Mouse (Mus musculus) embryonic facial prominence, embryonic 15.5 days (tissue): Measurements from ENCODE around the gene Mecom. TPM values are rescaled to one million over a fixed set of nuclear protein-coding genes. Genes with fewer than 3 reads are reported as not detected.

Experiments used
- ATAC-seq: fragments of 200-750 bp; cut with Nextera tagmentation; 2 replicates; pipeline ENCODE4 v1.8.0; 2017; ENCODE audit warnings: low read depth, moderate TSS enrichment; ENCODE audit not compliant: insufficient number of reproducible peaks, low FRiP score, low TSS enrichment
- H3K27ac ChIP-seq: fragments of 300-500 bp; sonication (generic); replicated peaks from 2 replicates; pipeline ENCODE4 v1.5.1; 2015; ENCODE audit warnings: mild to moderate bottlenecking, inconsistent platforms
- H3K27me3 ChIP-seq: fragments of 300-500 bp; sonication (generic); 2 replicates; pipeline ENCODE4 v1.6.1; 2015; ENCODE audit warnings: inconsistent platforms
- H3K36me3 ChIP-seq: fragments of 300-500 bp; sonication (generic); 2 replicates; pipeline ENCODE4 v1.6.1; 2015; ENCODE audit warnings: mild to moderate bottlenecking, inconsistent platforms
- H3K4me1 ChIP-seq: fragments of 300-500 bp; sonication (generic); 2 replicates; pipeline ENCODE4 v1.6.1; 2015; ENCODE audit warnings: inconsistent platforms
- H3K4me2 ChIP-seq: fragments of 300-500 bp; sonication (generic); replicated peaks from 2 replicates; pipeline ENCODE4 v1.6.1; 2015; ENCODE audit warnings: mild to moderate bottlenecking, inconsistent platforms
- H3K4me3 ChIP-seq: fragments of 300-500 bp; sonication (generic); replicated peaks from 2 replicates; pipeline ENCODE4 v1.5.1; 2015; ENCODE audit warnings: mild to moderate bottlenecking, inconsistent platforms
- H3K9ac ChIP-seq: fragments of 300-500 bp; sonication (generic); 2 replicates; pipeline ENCODE4 v1.6.1; 2015; ENCODE audit warnings: inconsistent platforms
- H3K9me3 ChIP-seq: fragments of 300-500 bp; sonication (generic); replicated peaks from 2 replicates; pipeline ENCODE4 v1.6.1; 2016; ENCODE audit warnings: inconsistent platforms
- WGBS: fragments of 180-500 bp; shearing (Covaris S2); methylation state at CpG from one replicate; pipeline ENCODE4 v1.1.7; 2015; 5-methylcytosine and 5-hydroxymethylcytosine counted together
- polyA plus RNA-seq: library from polyadenylated mRNA; unstranded; fragments of >200 nt; fragmentation: Nextera tagmentation; extraction: Ambion mirVana; gene quantifications from 2 replicates; pipeline ENCODE4 v1.2.1, GENCODE M21; 2015

Gene Mecom
- polyA plus RNA-seq, 1 experiment from 2014 or later: 8.8 TPM

GRCm38 (mm10) chr3:30513314-30513997, 34.4 kb downstream of the Mecom start:
- H3K9ac ChIP-seq: no peak overlapping the region
- peak overlapping the region; percentile 68; the same call in 1 of the 2 replicates for H3K4me2 ChIP-seq
- no peaks in the 10 kb centered on the region for H3K36me3 ChIP-seq
- ATAC-seq: no peak
- H3K27ac ChIP-seq: no peak overlapping the region
- H3K4me3 ChIP-seq: peak overlapping the region; percentile 41; the same call in 1 of the 2 replicates
- WGBS: 8% methylated on average over 16 of the region's 16 CpGs
- no peaks in the 10 kb centered on the region for H3K9me3 ChIP-seq
- H3K4me1 ChIP-seq: peaks cover 31% of the 10 kb centered on the region
- peaks cover 77% of the 10 kb centered on the region for H3K27me3 ChIP-seq

GRCm38 (mm10) chr3:30512459-30513030, 35.3 kb downstream of the Mecom start:
- no peak for ATAC-seq
- no peak overlapping the region for H3K9ac ChIP-seq

GRCm38 (mm10) chr3:30511796-30512195, 36.0 kb downstream of the Mecom start:
- Histone ChIP-seq H3K36me3 (no peaks in the 10 kb centered on the region), H3K27ac (no peak overlapping the region), H3K4me1 (peaks cover 47% of the 10 kb centered on the region), H3K4me3 (no peak overlapping the region), H3K4me2 (no peak overlapping the region), H3K27me3 (peaks cover 82% of the 10 kb centered on the region), H3K9me3 (no peaks in the 10 kb centered on the region), H3K9ac (no peak overlapping the region)
- no peak for ATAC-seq
- 18% methylated on average over 7 of the region's 7 CpGs for WGBS

More at GRCm38 (mm10) chr3:30512459-30513030, 35.3 kb downstream of the Mecom start:
- Histone ChIP-seq H3K27ac (no peak overlapping the region), H3K4me3 (no peak overlapping the region), H3K4me2 (no peak overlapping the region), H3K36me3 (no peaks in the 10 kb centered on the region), H3K27me3 (peaks cover 81% of the 10 kb centered on the region), H3K9me3 (no peaks in the 10 kb centered on the region), H3K4me1 (peaks cover 41% of the 10 kb centered on the region)
- WGBS: 7% methylated on average over 12 of the region's 12 CpGs

- ATAC-seq: no peak
- no peaks in the 10 kb centered on the region for H3K9me3 ChIP-seq
- H3K4me2 ChIP-seq: no peak overlapping the region
- WGBS: 22% methylated on average over 4 of the region's 4 CpGs
- no peak overlapping the region for H3K9ac ChIP-seq
- peaks cover 50% of the 10 kb centered on the region for H3K4me1 ChIP-seq
- H3K36me3 ChIP-seq: no peaks in the 10 kb centered on the region
- H3K27ac ChIP-seq: no peak overlapping the region
- no peak overlapping the region for H3K4me3 ChIP-seq
- peaks cover 81% of the 10 kb centered on the region for H3K27me3 ChIP-seq
These were observed 36.7 kb downstream of the Mecom start for GRCm38 (mm10) chr3:30511062-30511640.

GRCm38 (mm10) chr3:30510646-30511045, 37.2 kb downstream of the Mecom start:
- no peak overlapping the region for H3K9ac ChIP-seq
- H3K4me1 ChIP-seq: peaks cover 50% of the 10 kb centered on the region
- WGBS: 12% methylated on average over 8 of the region's 8 CpGs
- ATAC-seq: no peak
- H3K36me3 ChIP-seq: no peaks in the 10 kb centered on the region
- no peak overlapping the region for H3K4me3 ChIP-seq
- peaks cover 82% of the 10 kb centered on the region for H3K27me3 ChIP-seq
- H3K27ac ChIP-seq: no peak overlapping the region
- H3K4me2 ChIP-seq: no peak overlapping the region
- H3K9me3 ChIP-seq: no peaks in the 10 kb centered on the region

- peaks cover 46% of the 10 kb centered on the region for H3K4me1 ChIP-seq
- ATAC-seq: no peak
These were observed 37.7 kb downstream of the Mecom start for GRCm38 (mm10) chr3:30510105-30510504.

GRCm38 (mm10) chr3:30508930-30509910, 38.6 kb downstream of the Mecom start:
- Histone ChIP-seq H3K27ac (peak overlapping the region; percentile 68), H3K9me3 (no peaks in the 10 kb centered on the region), H3K4me2 (peak overlapping the region; percentile 93), H3K9ac (peak overlapping the region; percentile 26; the same call in 1 of the 2 replicates), H3K4me3 (peak overlapping the region; percentile 55), H3K36me3 (no peaks in the 10 kb centered on the region), H3K4me1 (peaks cover 37% of the 10 kb centered on the region), H3K27me3 (peaks cover 81% of the 10 kb centered on the region)
- WGBS: under 1% methylated on average over 38 of the region's 55 CpGs
- peak; percentile 36; the same call in 1 of the 2 replicates for ATAC-seq

More at GRCm38 (mm10) chr3:30510105-30510504, 37.7 kb downstream of the Mecom start:
- Histone ChIP-seq H3K4me3 (peak overlapping the region; percentile 55), H3K9me3 (no peaks in the 10 kb centered on the region), H3K27me3 (peaks cover 82% of the 10 kb centered on the region), H3K4me2 (peak overlapping the region; percentile 93), H3K36me3 (no peaks in the 10 kb centered on the region), H3K9ac (no peak overlapping the region), H3K27ac (no peak overlapping the region)
- WGBS: 3% methylated on average over 16 of the region's 16 CpGs

- peak overlapping the region; percentile 68; the same call in 1 of the 2 replicates for H3K27ac ChIP-seq
- peak overlapping the region; percentile 55 for H3K4me3 ChIP-seq
- H3K36me3 ChIP-seq: no peaks in the 10 kb centered on the region
- peaks cover 33% of the 10 kb centered on the region for H3K4me1 ChIP-seq
- no peaks in the 10 kb centered on the region for H3K9me3 ChIP-seq
- H3K9ac ChIP-seq: peak overlapping the region; percentile 27; the same call in 1 of the 2 replicates
- ATAC-seq: peak; percentile 78
- peak overlapping the region; percentile 93 for H3K4me2 ChIP-seq
- under 1% methylated on average over 71 of the region's 73 CpGs for WGBS
- peaks cover 79% of the 10 kb centered on the region for H3K27me3 ChIP-seq
These were observed 39.4 kb downstream of the Mecom start for GRCm38 (mm10) chr3:30508296-30508929.

GRCm38 (mm10) chr3:30507576-30508295, 40.1 kb downstream of the Mecom start:
- Histone ChIP-seq H3K27ac (0 out of 2 replicates have a peak overlapping the region, but pooled peaks have one; percentile 68), H3K36me3 (no peaks in the 10 kb centered on the region), H3K27me3 (peaks cover 73% of the 10 kb centered on the region), H3K9ac (0 out of 2 replicates have a peak overlapping the region, but pooled peaks have one; percentile 27), H3K4me1 (peaks cover 33% of the 10 kb centered on the region), H3K4me3 (peak overlapping the region; percentile 55), H3K4me2 (peak overlapping the region; percentile 93), H3K9me3 (no peaks in the 10 kb centered on the region)
- no peak for ATAC-seq
- under 1% methylated on average over 41 of the region's 41 CpGs for WGBS
